Mouse (Mus musculus): ENCODE results near the gene Nlrp6. TPM values are rescaled to one million over a fixed set of nuclear protein-coding genes. Genes with fewer than 3 reads are reported as not detected.
A peak's percentile ranks its signal among the peaks of the same experiment; 100 is the strongest.
"Not testable (repeated sequence)": the region's sequence is repeated elsewhere in the genome, so short reads cannot be mapped to it uniquely, and the experiment has no call there.

The Nlrp6 gene
- polyA plus RNA-seq, 1 experiment from 2014 or later, result 52.8 TPM

GRCm38 (mm10) chr7:140881696-140882468, 38.8 kb upstream of the Nlrp6 start, which contains the start of the genes Psmd13 and Sirt3:
Gene Psmd13, plus strand, starts transcription at chr7:140881968.
Gene Sirt3, minus strand, starts transcription at chr7:140882309.
- Histone ChIP-seq H3K4me3 (ENCODE audit: low read depth, low read length) (peak within 1 kb of the TSS; percentile 86), H3K27me3 (replicated peaks; ENCODE audit: control insufficient read depth, insufficient read depth, low read length) (no peaks in the 10 kb centered on the region), H3K4me1 (replicated peaks; ENCODE audit: control insufficient read depth, insufficient read depth, low read length) (peaks cover 2% of the 10 kb centered on the region; the same call in 1 of the 2 replicates), H3K9me3 (ENCODE audit: control insufficient read depth) (no peaks in the 10 kb centered on the region), H3K9ac (ENCODE audit: low read depth, low read length) (peak within 1 kb of the TSS; percentile 67), H3K4me2 (replicated peaks; ENCODE audit: low read depth) (peak within 1 kb of the TSS; percentile 87), H3K27ac (ENCODE audit: low read depth, low read length) (peak within 1 kb of the TSS; percentile 81), H3K36me3 (ENCODE audit: control insufficient read depth, insufficient read depth) (peaks cover 28% of the 10 kb centered on the region)
- peak; percentile 95 for ATAC-seq
- TF ChIP-seq CTCF (IDR thresholded peaks at IDR 0.05; ENCODE audit: low read depth), result peak; percentile 17; the same call in 1 of the 2 replicates
- WGBS, result under 1% methylated on average over 58 of the region's 59 CpGs

- Histone ChIP-seq H3K9me3 (ENCODE audit: control insufficient read depth) (no peaks in the 10 kb centered on the region), H3K36me3 (ENCODE audit: control insufficient read depth, insufficient read depth) (peaks cover 29% of the 10 kb centered on the region), H3K27ac (ENCODE audit: low read depth, low read length) (peak overlapping the region; percentile 81), H3K27me3 (replicated peaks; ENCODE audit: control insufficient read depth, insufficient read depth, low read length) (no peaks in the 10 kb centered on the region), H3K4me1 (replicated peaks; ENCODE audit: control insufficient read depth, insufficient read depth, low read length) (peaks cover 2% of the 10 kb centered on the region; the same call in 1 of the 2 replicates), H3K4me2 (replicated peaks; ENCODE audit: low read depth) (peak overlapping the region; percentile 87), H3K9ac (ENCODE audit: low read depth, low read length) (peak overlapping the region; percentile 67), H3K4me3 (ENCODE audit: low read depth, low read length) (peak overlapping the region; percentile 86)
- ATAC-seq, result no peak; the same call in 1 of the 2 replicates
- WGBS, result under 1% methylated on average over 12 of the region's 12 CpGs
- TF ChIP-seq CTCF (IDR thresholded peaks at IDR 0.05; ENCODE audit: low read depth), result no peak
Observed at GRCm38 (mm10) chr7:140882469-140882803, 38.3 kb upstream of the Nlrp6 start.

GRCm38 (mm10) chr7:140890636-140891035, 30.1 kb upstream of the Nlrp6 start:
- not testable (repeated sequence) for H3K27ac ChIP-seq (ENCODE audit: low read depth, low read length); ATAC-seq; H3K4me3 ChIP-seq (ENCODE audit: low read depth, low read length); H3K4me2 ChIP-seq (replicated peaks; ENCODE audit: low read depth); H3K9ac ChIP-seq (ENCODE audit: low read depth, low read length); H3K27me3 ChIP-seq (replicated peaks; ENCODE audit: control insufficient read depth, insufficient read depth, low read length); H3K4me1 ChIP-seq (replicated peaks; ENCODE audit: control insufficient read depth, insufficient read depth, low read length); H3K9me3 ChIP-seq (ENCODE audit: control insufficient read depth)
- 96% methylated on average over 16 of the region's 16 CpGs for WGBS
- peaks cover 66% of the 10 kb centered on the region for H3K36me3 ChIP-seq (ENCODE audit: control insufficient read depth, insufficient read depth)

- Histone ChIP-seq H3K9me3 (ENCODE audit: control insufficient read depth) (no peaks in the 10 kb centered on the region), H3K36me3 (ENCODE audit: control insufficient read depth, insufficient read depth) (peaks cover 68% of the 10 kb centered on the region), H3K27ac (ENCODE audit: low read depth, low read length) (no peak overlapping the region), H3K4me1 (replicated peaks; ENCODE audit: control insufficient read depth, insufficient read depth, low read length) (no peaks in the 10 kb centered on the region), H3K4me3 (ENCODE audit: low read depth, low read length) (no peak overlapping the region), H3K9ac (ENCODE audit: low read depth, low read length) (no peak overlapping the region), H3K27me3 (replicated peaks; ENCODE audit: control insufficient read depth, insufficient read depth, low read length) (no peaks in the 10 kb centered on the region), H3K4me2 (replicated peaks; ENCODE audit: low read depth) (no peak overlapping the region)
- 92% methylated on average over 7 of the region's 7 CpGs for WGBS
- no peak for ATAC-seq
- no peak for TF ChIP-seq CTCF (IDR thresholded peaks at IDR 0.05; ENCODE audit: low read depth)
Observed at GRCm38 (mm10) chr7:140894031-140894430, 26.7 kb upstream of the Nlrp6 start.

- Histone ChIP-seq H3K9ac (ENCODE audit: low read depth, low read length) (no peak overlapping the region), H3K27me3 (replicated peaks; ENCODE audit: control insufficient read depth, insufficient read depth, low read length) (no peaks in the 10 kb centered on the region), H3K4me2 (replicated peaks; ENCODE audit: low read depth) (no peak overlapping the region), H3K4me1 (replicated peaks; ENCODE audit: control insufficient read depth, insufficient read depth, low read length) (no peaks in the 10 kb centered on the region), H3K9me3 (ENCODE audit: control insufficient read depth) (no peaks in the 10 kb centered on the region), H3K27ac (ENCODE audit: low read depth, low read length) (no peak overlapping the region), H3K36me3 (ENCODE audit: control insufficient read depth, insufficient read depth) (peaks cover 65% of the 10 kb centered on the region), H3K4me3 (ENCODE audit: low read depth, low read length) (no peak overlapping the region)
- TF ChIP-seq CTCF (IDR thresholded peaks at IDR 0.05; ENCODE audit: low read depth), result no peak
- no peak for ATAC-seq
- 92% methylated on average over 3 of the region's 3 CpGs for WGBS
Observed at GRCm38 (mm10) chr7:140894611-140895010, 26.1 kb upstream of the Nlrp6 start.

GRCm38 (mm10) chr7:140897863-140898262, 22.8 kb upstream of the Nlrp6 start:
- Histone ChIP-seq H3K4me3 (ENCODE audit: low read depth, low read length) (no peak overlapping the region), H3K9ac (ENCODE audit: low read depth, low read length) (no peak overlapping the region), H3K4me2 (replicated peaks; ENCODE audit: low read depth) (no peak overlapping the region), H3K4me1 (replicated peaks; ENCODE audit: control insufficient read depth, insufficient read depth, low read length) (no peaks in the 10 kb centered on the region), H3K36me3 (ENCODE audit: control insufficient read depth, insufficient read depth) (peaks cover 46% of the 10 kb centered on the region), H3K27me3 (replicated peaks; ENCODE audit: control insufficient read depth, insufficient read depth, low read length) (no peaks in the 10 kb centered on the region), H3K9me3 (ENCODE audit: control insufficient read depth) (no peaks in the 10 kb centered on the region), H3K27ac (ENCODE audit: low read depth, low read length) (no peak overlapping the region)
- TF ChIP-seq CTCF (IDR thresholded peaks at IDR 0.05; ENCODE audit: low read depth), result no peak
- ATAC-seq, result no peak
- 90% methylated on average over 7 of the region's 7 CpGs for WGBS
